Mouse (Mus musculus): ENCODE data around the gene Lypd3.

Gene Lypd3

GRCm38 (mm10) chr7:24636264-24636663 lies at the start of gene Lypd3:
TSS of gene Lypd3 (plus strand) at chr7:24636550.
- DNase-seq (ENCODE audit: low read depth, low spot score), result no peak

- DNase-seq (ENCODE audit: low read depth, low spot score), result no peak
Measured at GRCm38 (mm10) chr7:24586828-24587227, 49.5 kb upstream of the Lypd3 start.

- peak; percentile 76 for DNase-seq (ENCODE audit: low read depth, low spot score)
Measured at GRCm38 (mm10) chr7:24587330-24588105, 48.8 kb upstream of the Lypd3 start, which contains the start of the genes Ethe1 and Zfp575. TSS of gene Ethe1 (plus strand) at chr7:24587543. TSS of gene Zfp575 (minus strand) at chr7:24587641.

GRCm38 (mm10) chr7:24588336-24588735 lies 48.0 kb upstream of the Lypd3 start:
- DNase-seq (ENCODE audit: low read depth, low spot score), result no peak

- DNase-seq (ENCODE audit: low read depth, low spot score), result no peak
Measured at GRCm38 (mm10) chr7:24591735-24592134, 44.6 kb upstream of the Lypd3 start.

- no peak for DNase-seq (ENCODE audit: low read depth, low spot score)
Measured at GRCm38 (mm10) chr7:24592163-24592562, 44.2 kb upstream of the Lypd3 start.

GRCm38 (mm10) chr7:24592781-24593180 lies 43.6 kb upstream of the Lypd3 start:
- no peak for DNase-seq (ENCODE audit: low read depth, low spot score)

GRCm38 (mm10) chr7:24593621-24594308 lies 42.6 kb upstream of the Lypd3 start:
- no peak for DNase-seq (ENCODE audit: low read depth, low spot score)

GRCm38 (mm10) chr7:24594309-24594803 lies 42.0 kb upstream of the Lypd3 start:
- no peak for DNase-seq (ENCODE audit: low read depth, low spot score)

GRCm38 (mm10) chr7:24595464-24595863 lies 40.9 kb upstream of the Lypd3 start:
- no peak for DNase-seq (ENCODE audit: low read depth, low spot score)

GRCm38 (mm10) chr7:24598121-24598520 lies 38.2 kb upstream of the Lypd3 start:
- no peak for DNase-seq (ENCODE audit: low read depth, low spot score)

GRCm38 (mm10) chr7:24599211-24600067 lies 36.9 kb upstream of the Lypd3 start:
- DNase-seq (ENCODE audit: low read depth, low spot score), result no peak

GRCm38 (mm10) chr7:24600941-24601597 lies 35.3 kb upstream of the Lypd3 start:
- peak; percentile 84 for DNase-seq (ENCODE audit: low read depth, low spot score)

- no peak for DNase-seq (ENCODE audit: low read depth, low spot score)
Measured at GRCm38 (mm10) chr7:24605561-24605960, 30.8 kb upstream of the Lypd3 start.

GRCm38 (mm10) chr7:24606046-24606445 lies 30.3 kb upstream of the Lypd3 start:
- DNase-seq (ENCODE audit: low read depth, low spot score), result no peak

- DNase-seq (ENCODE audit: low read depth, low spot score), result no peak
Measured at GRCm38 (mm10) chr7:24608017-24608416, 28.3 kb upstream of the Lypd3 start.

- DNase-seq (ENCODE audit: low read depth, low spot score), result no peak
Measured at GRCm38 (mm10) chr7:24608561-24608960, 27.8 kb upstream of the Lypd3 start.

GRCm38 (mm10) chr7:24610144-24610878 lies 26.0 kb upstream of the Lypd3 start, which contains the start of gene Phldb3:
TSS of gene Phldb3 (plus strand) at chr7:24610763.
- no peak for DNase-seq (ENCODE audit: low read depth, low spot score)

- DNase-seq (ENCODE audit: low read depth, low spot score), result no peak
Measured at GRCm38 (mm10) chr7:24610879-24611494, 25.4 kb upstream of the Lypd3 start.

GRCm38 (mm10) chr7:24611709-24612108 lies 24.6 kb upstream of the Lypd3 start:
- DNase-seq (ENCODE audit: low read depth, low spot score), result no peak
